Comparison of ENCODE assay signal across 8 mouse cellular contexts in genomic region chr11:119490861-119491689, GRCm38 (mm10). TPM values are rescaled to one million over a fixed set of nuclear protein-coding genes. Genes with fewer than 3 reads are reported as not detected.
DNase-seq lines count a peak whose midpoint lies in the region; ATAC-seq and TF ChIP-seq lines count a peak whose summit lies in the region.

Gene Endov (plus strand): TSS chr11:119491347.

- intact Hi-C loops in heart, postnatal 10 days (cut with DNase I): loop anchor here (1.0 kb wide), 1 partner anchor 152 kb away; no protein-coding TSS in a partner anchor

- peak; percentile 92; the same call in 1 of the 2 replicates for ATAC-seq in cerebellum, adult (ENCODE audit: insufficient number of reproducible peaks, low FRiP score, low TSS enrichment)
- peak; percentile 98 for ATAC-seq in forebrain, embryonic 13.5 days
- peak; percentile 97 for ATAC-seq in liver, postnatal 0 days
- ATAC-seq in neural tube, embryonic 14.5 days (ENCODE audit: low read depth): peak; percentile 95

- H3K27me3 ChIP-seq in ES-Bruce4 (ENCODE audit: control insufficient read depth, insufficient read depth, low read length, poor library complexity, severe bottlenecking): no peaks in the 10 kb centered on the region
- H3K27me3 ChIP-seq in forebrain, embryonic 13.5 days: no peaks in the 10 kb centered on the region
- no peaks in the 10 kb centered on the region for H3K27me3 ChIP-seq in liver, postnatal 0 days (ENCODE audit: insufficient read depth, low read length)
- no peaks in the 10 kb centered on the region for H3K27me3 ChIP-seq in neural tube, embryonic 14.5 days (ENCODE audit: control insufficient read depth, insufficient read depth, low read length)

- H3K36me3 ChIP-seq in ES-Bruce4 (ENCODE audit: control insufficient read depth, insufficient read depth, low read length, poor library complexity, severe bottlenecking): no peaks in the 10 kb centered on the region
- H3K36me3 ChIP-seq in forebrain, embryonic 13.5 days (ENCODE audit: poor library complexity, severe bottlenecking): peaks cover 28% of the 10 kb centered on the region; the same call in 1 of the 2 replicates
- H3K36me3 ChIP-seq in liver, postnatal 0 days (replicated peaks; ENCODE audit: insufficient read depth, low read length): peaks cover 29% of the 10 kb centered on the region
- no peaks in the 10 kb centered on the region for H3K36me3 ChIP-seq in neural tube, embryonic 14.5 days (ENCODE audit: control insufficient read depth, insufficient read depth, low read length)

- H3K9me3 ChIP-seq in ES-Bruce4 (replicated peaks; ENCODE audit: control insufficient read depth, insufficient read depth, low read length, poor library complexity, severe bottlenecking): no peaks in the 10 kb centered on the region
- no peaks in the 10 kb centered on the region for H3K9me3 ChIP-seq in forebrain, embryonic 13.5 days (replicated peaks)
- no peaks in the 10 kb centered on the region for H3K9me3 ChIP-seq in liver, postnatal 0 days (ENCODE audit: low read length)
- H3K9me3 ChIP-seq in neural tube, embryonic 14.5 days (ENCODE audit: control insufficient read depth, low read length): no peaks in the 10 kb centered on the region

- H3K4me3 ChIP-seq in ES-Bruce4 (ENCODE audit: low read depth, low read length): peak within 1 kb of the TSS; percentile 82
- peak within 1 kb of the TSS; percentile 85 for H3K4me3 ChIP-seq in forebrain, embryonic 13.5 days
- peak within 1 kb of the TSS; percentile 70 for H3K4me3 ChIP-seq in liver, postnatal 0 days (ENCODE audit: low read depth, low read length)
- peak within 1 kb of the TSS; percentile 77 for H3K4me3 ChIP-seq in neural tube, embryonic 14.5 days (ENCODE audit: low read depth, low read length)

- 1% methylated on average over 66 of the region's 66 CpGs for WGBS in forebrain, embryonic 13.5 days
- 1% methylated on average over 66 of the region's 66 CpGs for WGBS in large intestine, adult 2 months
- WGBS in liver, postnatal 0 days (ENCODE audit: insufficient replicate concordance): 2% methylated on average over 66 of the region's 66 CpGs
- under 1% methylated on average over 66 of the region's 66 CpGs for WGBS in neural tube, embryonic 14.5 days

- peak within 1 kb of the TSS; percentile 64 for H3K9ac ChIP-seq in ES-Bruce4 (ENCODE audit: low read depth, poor library complexity, severe bottlenecking)
- H3K9ac ChIP-seq in forebrain, embryonic 13.5 days: peak within 1 kb of the TSS; percentile 92
- peak within 1 kb of the TSS; percentile 72 for H3K9ac ChIP-seq in liver, postnatal 0 days (replicated peaks)
- H3K9ac ChIP-seq in neural tube, embryonic 14.5 days (replicated peaks; ENCODE audit: low read depth, low read length): peak within 1 kb of the TSS; percentile 88

- TF ChIP-seq POLR2A in ES-Bruce4 (IDR thresholded peaks at IDR 0.05; ENCODE audit: insufficient read depth, low read length): no peak

- 0 out of 2 replicates have a peak, but pooled peaks have one; percentile 12 for TF ChIP-seq EP300 in ES-Bruce4 (IDR thresholded peaks at IDR 0.05; ENCODE audit: insufficient read depth, low read depth, low read length)
- TF ChIP-seq EP300 in liver, postnatal 0 days (IDR thresholded peaks at IDR 0.05; ENCODE audit: low read depth): no peak; the same call in 1 of the 2 replicates

- peak within 1 kb of the TSS; percentile 82 for H3K4me2 ChIP-seq in forebrain, embryonic 13.5 days
- peak within 1 kb of the TSS; percentile 100 for H3K4me2 ChIP-seq in liver, postnatal 0 days (ENCODE audit: low read depth, low read length)
- H3K4me2 ChIP-seq in neural tube, embryonic 14.5 days (ENCODE audit: low read depth, low read length): peak within 1 kb of the TSS; percentile 59

- peak; percentile 99 for DNase-seq in heart, postnatal 10 days
- peak; percentile 92 for DNase-seq in large intestine, adult 2 months (ENCODE audit: low read depth, low spot score)
- peak; percentile 99 for DNase-seq in liver, postnatal 0 days
- peak; percentile 100 for DNase-seq in testis, postnatal 10 days (ENCODE audit: low spot score)

- peak; percentile 88 for TF ChIP-seq CTCF in ES-Bruce4 (IDR thresholded peaks at IDR 0.05; ENCODE audit: low read depth, low read length)
- TF ChIP-seq CTCF in liver, postnatal 0 days (IDR thresholded peaks at IDR 0.05; ENCODE audit: low read depth): peak; percentile 100

- no peak within 1 kb of the TSS for H3K27ac ChIP-seq in ES-Bruce4 (ENCODE audit: insufficient read depth, low read length)
- peak within 1 kb of the TSS; percentile 94 for H3K27ac ChIP-seq in forebrain, embryonic 13.5 days
- H3K27ac ChIP-seq in liver, postnatal 0 days (ENCODE audit: low read depth): peak within 1 kb of the TSS; percentile 85
- H3K27ac ChIP-seq in neural tube, embryonic 14.5 days (ENCODE audit: low read depth, low read length): peak within 1 kb of the TSS; percentile 95

- H3K4me1 ChIP-seq in ES-Bruce4 (ENCODE audit: control insufficient read depth, insufficient read depth, low read length): no peaks in the 10 kb centered on the region
- peaks cover 19% of the 10 kb centered on the region for H3K4me1 ChIP-seq in forebrain, embryonic 13.5 days
- H3K4me1 ChIP-seq in liver, postnatal 0 days (ENCODE audit: insufficient read depth): peaks cover 9% of the 10 kb centered on the region
- peaks cover 5% of the 10 kb centered on the region; the same call in 1 of the 2 replicates for H3K4me1 ChIP-seq in neural tube, embryonic 14.5 days (ENCODE audit: control insufficient read depth, insufficient read depth, low read length)

RNA-seq across cellular contexts. Expression of gene Endov, which starts in this region (rescaled TPM):
- 6.5 and 7.7 TPM in 2 replicates for polyA plus RNA-seq in ES-Bruce4 (2011; ENCODE audit: insufficient read depth, insufficient read length, low read depth, missing spikeins)
- 18.7 TPM in 2 replicates for polyA plus RNA-seq in forebrain, embryonic 13.5 days (2015; fragmentation: Nextera tagmentation; extraction: Ambion mirVana)
- total RNA-seq in heart, postnatal 10 days (2021): 10 to 100 TPM; 13.8 to 18.6 TPM
- polyA plus RNA-seq in large intestine, adult 2 months (2012; rRNA removed): 16.0 and 18.2 TPM in 2 replicates
- polyA plus RNA-seq in liver, postnatal 0 days (2015; fragmentation: Nextera tagmentation; extraction: Ambion mirVana): 5.2 and 6.4 TPM in 2 replicates
- polyA plus RNA-seq in neural tube, embryonic 14.5 days (2014; fragmentation: Nextera tagmentation; extraction: Ambion mirVana): 12.7 and 13.8 TPM in 2 replicates
